Mouse (Mus musculus) left cerebral cortex, postnatal 10 days (tissue): ENCODE data around the gene Ccdc85c. TPM values are rescaled to one million over a fixed set of nuclear protein-coding genes. Genes with fewer than 3 reads are reported as not detected.

Source experiments
- DNase-seq, 2 experiments: peaks; one replicate each; pipeline ENCODE4 v3.0.0; 2021 to 2022; ENCODE audit warnings: low spot score in 2 of 2, mixed read lengths in 1 of 2; ENCODE audit errors: extremely low spot score in 1 of 2
- intact Hi-C: fragments of 180-260 bp; cut with DNase I; formaldehyde crosslinking; loops from one replicate; pipeline ENCODE4 v1.15.1; 2025
- total RNA-seq, 2 experiments: library from RNA; stranded (reverse); gene quantifications; 2 replicates each; pipeline ENCODE4 v1.2.3; 2021

The Ccdc85c gene
- total RNA-seq, 2 experiments from 2014 or later: 58.9 to 59.6 TPM

DNA sequence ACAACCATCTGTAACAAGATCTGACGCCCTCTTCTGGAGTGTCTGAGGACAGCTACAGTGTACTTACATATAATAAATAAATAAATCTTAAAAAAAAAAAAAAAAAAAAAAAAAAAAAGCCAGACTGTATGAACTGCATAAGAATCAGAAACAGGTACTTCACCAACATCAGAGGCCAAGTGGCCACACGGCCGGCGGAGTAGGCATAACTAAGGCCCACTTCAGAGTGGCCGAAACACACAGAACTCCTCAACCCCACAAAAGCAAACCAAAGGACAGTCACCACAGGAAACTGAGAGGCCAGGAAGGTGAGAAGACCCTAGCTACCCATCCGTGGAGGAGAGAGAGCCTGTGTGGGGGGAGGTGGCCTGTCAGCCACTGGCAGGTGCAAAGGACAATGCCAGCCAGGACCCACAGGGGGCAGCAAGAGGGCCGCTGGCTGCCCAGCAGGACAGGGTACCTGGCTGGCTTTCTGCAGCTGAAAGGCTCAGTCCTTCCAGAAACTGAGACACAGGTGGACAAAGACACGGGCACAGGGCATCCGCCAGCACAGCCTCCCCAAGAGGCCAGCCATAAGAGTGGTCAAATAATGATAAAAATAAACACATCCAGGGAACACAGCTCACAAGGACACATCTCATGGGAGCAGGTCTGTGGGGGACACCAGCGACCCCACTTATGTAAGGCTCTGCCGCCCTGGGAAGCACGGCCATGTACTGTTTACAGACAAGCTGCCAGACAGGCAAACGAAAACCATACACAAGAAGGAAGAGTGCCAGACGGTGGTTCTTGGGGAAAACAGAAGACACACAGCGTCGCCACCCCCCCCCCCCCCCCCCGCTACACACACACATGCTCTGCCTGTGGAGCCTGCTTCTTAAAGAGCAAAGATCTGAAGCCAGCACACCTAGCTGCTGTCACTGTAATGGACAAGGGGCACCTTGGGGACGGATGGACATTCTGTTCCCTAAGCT, 44.1 kb downstream of the Ccdc85c start:
- DNase-seq: no peak
- intact Hi-C loops: no loop called here

DNA sequence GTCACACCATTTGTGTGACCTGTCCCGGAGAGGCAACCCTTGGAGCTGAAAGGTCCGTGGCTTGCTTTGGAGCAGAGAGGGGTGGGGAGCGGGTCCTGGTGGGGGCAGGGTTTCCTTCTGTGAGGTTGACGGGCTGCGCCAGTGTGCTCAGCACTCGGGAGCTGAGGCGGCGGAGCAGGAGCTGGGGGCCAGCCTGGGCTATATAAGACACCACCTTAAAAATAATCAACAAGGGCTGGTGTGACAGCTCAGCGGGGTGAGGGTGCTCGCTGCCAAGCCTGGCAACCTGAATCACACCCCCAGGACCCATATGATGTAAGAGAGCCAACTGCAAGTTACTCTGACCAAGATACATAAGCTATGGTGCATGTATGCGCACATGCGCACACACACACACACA, 45.1 kb downstream of the Ccdc85c start:
- intact Hi-C loops: no loop called here
- no peak for DNase-seq

DNA sequence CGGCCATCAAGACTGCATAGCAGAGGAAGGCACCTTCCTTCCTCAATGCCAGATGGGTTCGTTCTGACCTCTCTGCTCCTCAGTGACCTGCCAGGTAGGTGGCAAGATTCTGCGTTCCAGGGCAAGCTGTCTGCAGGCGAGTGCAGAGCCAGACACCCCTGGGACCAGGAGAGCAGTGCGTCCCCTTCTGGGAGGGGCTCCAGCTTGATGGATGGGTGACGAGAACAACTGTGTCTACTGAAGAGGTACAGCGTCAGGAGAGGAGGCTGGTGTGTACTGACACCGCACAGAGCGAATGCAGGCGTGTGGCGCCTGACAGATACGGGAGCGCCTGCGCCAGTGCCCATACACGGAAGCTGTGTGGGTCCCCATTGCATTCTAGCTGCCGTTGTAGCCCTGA, 47.7 kb downstream of the Ccdc85c start:
- intact Hi-C loops: no loop called here
- no peak for DNase-seq

DNA sequence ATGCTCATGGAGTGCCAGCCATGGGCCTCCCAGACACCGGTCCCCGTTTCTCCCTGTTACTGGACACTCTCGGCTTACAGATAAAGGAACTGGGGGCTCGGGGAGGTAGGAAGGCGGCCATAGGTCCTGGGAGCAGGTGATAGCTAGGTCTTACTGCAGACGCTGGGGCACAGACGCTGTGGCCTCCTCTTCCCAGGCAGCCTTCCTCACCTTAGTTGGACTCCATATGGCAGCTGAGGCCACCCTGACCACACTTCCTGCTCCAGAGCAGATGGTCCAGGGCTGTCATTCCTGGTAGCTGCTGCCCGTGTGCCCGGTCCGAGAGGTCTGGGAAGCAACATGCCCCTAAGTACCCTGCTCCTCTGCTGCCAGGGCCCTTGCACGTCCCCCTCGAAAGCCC, 48.3 kb downstream of the Ccdc85c start:
- intact Hi-C loops: no loop called here

DNA sequence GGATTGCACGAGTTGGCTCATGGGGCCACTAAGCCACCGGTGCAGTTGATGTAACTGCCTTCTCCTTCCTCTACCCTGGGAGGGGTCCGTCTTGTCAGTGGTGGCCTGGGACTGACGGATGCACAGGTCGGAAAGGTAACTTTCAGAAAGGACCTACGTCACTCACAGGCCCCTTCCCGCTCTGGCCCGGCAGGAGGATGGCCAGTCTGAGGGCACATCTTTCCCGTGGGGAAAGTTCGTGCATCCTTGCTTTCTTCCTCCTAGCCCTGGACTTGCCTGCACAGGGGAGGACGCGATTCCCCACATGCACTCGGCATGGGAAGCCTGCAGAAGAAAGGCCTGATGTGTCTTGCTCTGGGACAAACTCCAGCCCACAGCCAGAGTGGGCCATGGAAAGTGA, 49.0 kb downstream of the Ccdc85c start:
- intact Hi-C loops: no loop called here
- no peak for DNase-seq

More for the DNA sequence above, 48.3 kb downstream of the Ccdc85c start:
- DNase-seq: no peak

DNA sequence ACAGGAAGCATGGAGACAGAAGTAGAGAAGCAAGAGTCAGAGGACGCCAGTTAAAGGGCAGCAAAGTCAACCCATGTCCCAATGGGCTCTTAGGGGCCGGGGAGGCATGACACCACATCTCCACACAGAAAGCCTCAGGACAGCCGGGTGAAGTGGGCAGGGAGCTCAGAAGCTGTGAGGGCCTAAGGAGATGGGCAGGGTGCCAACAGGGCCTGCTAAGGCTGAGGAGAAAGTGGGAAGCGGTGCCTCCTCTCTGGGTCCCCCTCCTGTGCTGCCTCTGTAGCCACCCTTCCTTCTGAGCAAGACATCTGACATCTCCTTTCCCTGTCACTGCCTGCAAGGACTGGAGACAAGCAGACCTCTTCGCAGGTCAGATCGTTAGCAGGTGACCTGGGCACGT, 49.4 kb downstream of the Ccdc85c start:
- intact Hi-C loops: no loop called here
- peak in 1 of 2 experiments; percentile 73 for DNase-seq

DNA sequence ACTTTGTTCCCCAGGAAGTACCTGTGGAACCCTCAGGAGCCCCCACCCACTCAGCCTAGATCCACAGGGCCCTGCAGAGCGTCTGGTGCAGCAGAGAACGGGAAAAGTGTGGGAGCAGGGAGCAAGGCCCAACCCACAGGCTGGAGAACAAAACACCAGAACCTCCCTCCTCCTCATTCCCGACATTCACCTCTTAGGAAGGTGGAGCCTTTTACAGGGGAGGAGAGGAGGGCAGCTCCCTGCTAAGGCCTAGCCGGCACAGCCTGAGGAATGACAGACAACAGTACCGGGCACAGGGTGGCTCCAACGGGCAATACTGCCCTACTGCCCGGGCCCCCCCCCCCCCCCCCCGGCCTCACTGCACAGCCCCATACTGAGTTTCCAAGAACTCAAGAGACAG, 51.9 kb downstream of the Ccdc85c start:
- no peak for DNase-seq
- intact Hi-C loops: loop anchor here (5.0 kb wide), 1 partner anchor 44 kb away; no protein-coding TSS in a partner anchor

DNA sequence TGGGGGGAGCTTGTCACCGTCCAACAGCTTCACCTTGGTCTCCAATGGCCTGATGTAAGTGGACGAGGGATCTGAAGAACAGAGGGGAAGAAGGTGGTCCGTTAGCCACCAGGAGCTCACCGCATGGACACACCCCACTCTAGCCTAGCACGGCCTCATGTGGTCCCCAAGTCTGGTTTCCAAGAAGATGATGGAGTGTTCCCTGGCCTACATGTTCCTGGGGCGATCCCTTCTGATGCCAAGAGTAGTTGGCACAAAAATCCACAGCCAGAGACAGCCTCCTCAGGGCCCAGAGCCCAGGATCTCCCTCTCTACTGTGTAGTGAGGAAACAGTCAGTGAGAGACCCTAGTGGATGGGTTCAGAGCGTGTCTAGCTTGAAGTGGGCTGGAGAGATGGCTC, 53.5 kb downstream of the Ccdc85c start:
- no peak for DNase-seq
- intact Hi-C loops: loop anchor here (5.0 kb wide), 1 partner anchor 46 kb away; no protein-coding TSS in a partner anchor

DNA sequence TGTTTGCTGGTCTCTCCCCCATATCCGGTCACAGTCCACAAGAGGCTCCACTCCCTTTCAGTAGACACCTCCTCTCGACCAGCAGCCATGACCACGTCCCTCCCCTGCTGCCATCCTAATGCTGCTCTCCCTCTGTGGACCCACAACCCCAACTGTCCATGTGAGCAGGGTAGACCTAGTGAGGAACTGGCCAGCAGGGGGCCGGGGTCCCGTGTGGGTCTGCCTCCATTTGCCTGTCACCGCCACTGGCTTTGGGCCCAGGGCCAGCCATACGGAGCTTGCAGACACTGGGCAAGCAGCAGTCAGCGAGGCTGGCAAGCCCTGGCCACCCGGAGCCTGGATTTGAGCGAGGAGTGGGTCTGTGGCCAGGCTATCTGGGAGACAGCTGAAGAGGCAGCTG, 54.0 kb downstream of the Ccdc85c start:
- DNase-seq: peak in 1 of 2 experiments; percentile 70
- intact Hi-C loops: loop anchor here (5.0 kb wide), 1 partner anchor 46 kb away; no protein-coding TSS in a partner anchor

DNA sequence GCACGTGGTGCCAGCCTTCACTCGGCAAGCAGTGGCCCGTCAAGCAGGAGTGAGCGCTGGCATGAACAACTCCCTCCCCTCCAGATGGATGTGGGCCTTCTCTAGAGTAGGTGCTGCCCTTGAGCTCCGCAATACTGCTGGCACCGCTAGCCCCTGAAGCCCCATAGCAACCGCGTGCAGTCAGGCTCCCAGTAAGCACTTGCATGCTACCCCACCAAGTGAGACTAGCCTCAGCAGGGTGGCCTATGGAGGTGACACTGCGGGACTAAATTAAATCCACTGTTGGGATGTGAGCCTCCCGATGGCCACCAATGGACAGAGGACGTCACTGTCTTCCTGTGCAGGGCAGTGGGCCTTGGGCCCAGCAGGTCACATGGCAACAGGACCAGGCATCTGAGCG, 54.6 kb downstream of the Ccdc85c start:
- intact Hi-C loops: loop anchor here (5.0 kb wide), 1 partner anchor 47 kb away; no protein-coding TSS in a partner anchor
- DNase-seq: no peak

DNA sequence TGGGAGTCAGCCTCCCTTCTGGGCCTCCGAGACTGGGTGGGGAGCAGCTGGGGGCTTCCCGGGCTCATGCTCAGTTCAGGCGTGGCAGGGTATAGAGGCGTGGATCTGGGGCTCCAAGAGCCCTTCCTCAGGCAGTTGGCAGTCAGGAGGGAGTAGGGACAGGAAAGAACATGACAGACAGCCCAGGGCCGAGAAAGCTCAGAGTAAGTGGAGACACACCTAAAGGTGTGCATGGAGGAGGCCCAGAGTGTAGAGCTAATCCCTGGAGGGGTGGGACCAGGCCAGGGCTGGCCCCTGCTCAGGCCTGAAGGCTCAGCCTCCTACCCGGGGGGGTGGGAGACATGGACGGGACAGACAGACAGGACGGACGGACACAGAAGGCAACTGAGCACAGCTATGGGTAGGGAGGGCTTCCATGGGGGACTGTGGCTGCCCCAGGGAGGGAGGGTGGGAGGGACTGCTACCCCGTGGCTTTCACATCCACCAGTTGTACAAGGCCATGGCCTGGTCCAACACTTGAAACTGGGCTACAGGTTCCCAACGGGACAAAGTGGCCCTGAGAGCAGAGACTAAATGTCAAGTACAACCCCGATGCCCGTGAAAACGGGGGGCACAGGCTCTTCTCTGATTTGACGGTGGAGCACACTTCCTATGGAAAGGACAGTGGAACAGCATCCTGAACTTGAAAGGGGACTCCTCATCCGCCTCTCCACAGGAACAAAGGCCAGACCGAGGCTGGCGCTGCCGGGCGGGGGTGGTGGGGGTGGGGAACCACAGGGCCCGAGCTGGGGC, 55.2 kb downstream of the Ccdc85c start:
- intact Hi-C loops: loop anchor here (5.0 kb wide), 2 partner anchors 47 to 57 kb away; partner anchors contain the start of gene Ccdc85c
- no peak for DNase-seq

DNA sequence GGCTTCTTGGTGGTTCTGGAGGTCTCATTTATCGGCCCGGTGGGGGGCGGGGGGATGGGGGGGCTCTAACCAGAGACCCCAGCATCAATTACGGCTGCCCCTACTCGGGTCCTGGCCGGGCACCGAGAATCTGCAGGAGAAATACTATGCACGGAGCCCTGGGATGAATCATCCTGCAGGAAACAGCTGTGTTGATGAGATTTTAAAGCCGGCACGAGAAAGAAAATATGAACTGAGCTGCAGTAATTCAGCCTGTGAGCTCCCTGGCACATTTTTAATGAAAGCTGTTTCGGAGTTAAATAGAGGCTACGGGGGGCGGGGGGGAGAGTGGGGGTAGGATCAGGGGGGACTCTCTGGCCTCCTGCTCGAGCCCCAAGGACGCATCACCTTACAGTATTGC, 56.1 kb downstream of the Ccdc85c start:
- DNase-seq: peak in 1 of 2 experiments; percentile 31
- intact Hi-C loops: loop anchor here (5.0 kb wide), 1 partner anchor 58 kb away; the partner anchor contains the start of gene Ccdc85c

DNA sequence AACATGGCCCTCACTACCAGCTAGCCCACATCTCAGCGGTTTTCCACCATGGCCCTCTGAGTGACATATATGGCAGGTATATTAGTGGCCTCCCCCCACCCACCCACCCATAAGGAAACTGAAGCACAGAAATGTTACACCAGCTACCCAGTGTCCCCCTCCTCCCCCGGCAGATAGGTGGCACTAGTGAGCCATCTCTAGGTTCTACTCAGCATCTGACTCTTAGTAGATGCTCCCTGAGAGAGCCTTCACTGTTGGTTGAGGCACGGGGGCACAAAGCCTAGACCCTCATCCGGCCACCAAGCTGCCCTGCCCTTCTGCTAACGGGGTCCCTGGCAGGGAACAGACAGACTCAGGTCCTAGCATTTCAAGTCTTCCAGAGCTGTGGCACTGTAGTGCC, 57.7 kb downstream of the Ccdc85c start:
- intact Hi-C loops: loop anchor here (5.0 kb wide), 1 partner anchor 60 kb away; the partner anchor contains the start of gene Ccdc85c
- peak in 1 of 2 experiments; percentile 72 for DNase-seq

DNA sequence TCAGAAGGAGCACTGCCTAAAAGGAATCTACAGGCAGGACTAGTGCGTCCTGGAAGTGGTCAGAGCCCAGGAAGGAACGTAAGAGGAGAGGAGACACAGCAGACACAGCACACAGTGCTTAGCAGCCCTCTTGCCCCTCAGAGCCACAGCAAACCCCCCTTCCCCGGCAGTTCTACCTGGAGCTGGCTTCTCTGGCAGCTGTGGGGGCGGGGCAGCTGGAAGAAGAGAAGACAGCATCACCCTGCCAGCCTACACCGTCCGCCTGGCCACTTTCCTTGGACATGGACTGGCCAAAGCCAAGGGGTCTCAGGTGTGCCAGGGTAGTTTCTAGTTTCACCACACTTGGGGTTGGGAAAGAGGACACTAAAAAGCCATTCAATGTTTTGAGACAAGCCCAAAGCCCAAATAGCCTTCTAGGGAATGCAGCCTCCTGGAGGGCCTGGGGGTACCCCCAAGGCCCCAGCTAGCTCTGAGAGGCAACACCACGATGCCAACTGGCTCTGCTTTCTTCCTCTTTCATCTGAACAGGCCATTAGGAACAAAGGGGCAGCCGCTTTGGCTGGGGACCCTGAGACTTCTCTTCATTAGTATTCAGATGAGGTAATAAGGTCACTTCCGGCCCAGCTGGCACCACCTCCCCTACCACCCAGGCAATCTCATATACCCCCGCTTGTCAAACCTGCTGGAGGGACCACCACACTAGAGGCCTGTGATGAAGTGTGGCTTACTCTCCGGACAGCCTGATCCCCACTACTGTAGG, 58.4 kb downstream of the Ccdc85c start:
- intact Hi-C loops: loop anchor here (5.0 kb wide), 1 partner anchor 61 kb away; the partner anchor contains the start of gene Ccdc85c
- DNase-seq: peak in 1 of 2 experiments; percentile 49

DNA sequence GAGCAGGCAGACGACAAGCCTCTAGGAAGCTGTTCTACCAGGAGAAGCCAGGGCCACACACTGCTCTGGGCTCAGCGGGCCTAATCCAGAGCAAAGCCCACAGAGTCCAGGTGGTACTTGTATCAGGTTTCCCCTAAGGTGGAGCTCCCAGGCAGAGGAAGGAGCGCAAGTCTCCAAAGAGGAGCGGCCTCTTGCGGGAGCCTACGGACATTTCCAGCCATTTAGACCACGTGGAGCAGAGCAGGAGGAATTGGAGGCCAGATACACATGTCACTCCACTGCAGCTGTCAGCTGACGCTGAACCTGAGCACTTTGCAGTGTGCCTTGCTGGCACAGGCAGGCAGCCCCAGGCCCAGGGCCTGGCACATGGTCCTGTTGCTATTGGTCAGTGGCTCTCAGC, 60.1 kb downstream of the Ccdc85c start:
- intact Hi-C loops: loop anchor here (5.0 kb wide), 1 partner anchor 62 kb away; the partner anchor contains the start of gene Ccdc85c
- DNase-seq: no peak

DNA sequence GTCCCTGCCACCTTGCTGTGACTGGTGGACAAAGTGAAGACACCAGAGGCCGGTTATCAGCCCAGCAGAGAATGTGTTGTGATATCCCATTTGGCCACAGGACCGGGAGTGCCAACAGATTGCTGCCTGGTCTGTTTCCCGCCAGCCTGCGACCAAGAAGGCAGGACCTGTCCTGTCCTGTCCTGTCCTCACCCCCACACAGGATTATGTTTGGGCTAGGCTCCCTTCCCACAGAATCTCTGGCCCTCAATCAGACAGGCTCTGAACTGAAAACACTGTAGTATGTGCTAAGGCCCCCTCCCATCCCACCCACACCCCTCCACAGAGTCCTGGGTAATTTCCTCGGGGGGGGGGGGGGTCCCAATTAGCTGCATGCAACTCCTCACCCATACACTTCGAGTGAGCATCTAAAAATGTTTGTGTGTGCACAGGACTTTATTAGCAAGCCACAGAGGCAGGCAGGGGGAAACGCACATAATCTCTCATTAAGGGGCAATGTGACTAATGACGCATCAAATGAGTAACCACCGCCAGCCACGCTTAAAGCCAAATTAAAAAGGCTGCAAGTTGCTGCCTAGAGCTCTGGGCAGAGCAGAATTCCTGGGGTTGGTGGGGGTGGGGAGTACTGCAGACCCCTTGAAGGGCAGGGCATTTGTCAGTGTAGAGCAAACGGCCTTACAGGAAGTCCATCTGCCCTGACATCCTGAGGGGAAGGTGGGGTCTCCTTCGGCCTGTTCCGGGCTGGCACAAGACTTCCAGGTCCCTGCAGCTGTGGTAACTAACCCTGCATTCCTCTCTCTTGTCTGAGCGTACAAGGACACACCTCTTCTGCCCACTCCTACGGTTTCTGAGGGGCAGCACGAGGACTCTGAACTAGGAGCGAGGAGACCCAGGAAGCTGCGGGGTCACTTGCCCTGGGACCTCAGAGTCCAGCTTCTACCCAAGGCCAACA, 61.9 kb downstream of the Ccdc85c start:
- intact Hi-C loops: no loop called here
- no peak for DNase-seq

DNA sequence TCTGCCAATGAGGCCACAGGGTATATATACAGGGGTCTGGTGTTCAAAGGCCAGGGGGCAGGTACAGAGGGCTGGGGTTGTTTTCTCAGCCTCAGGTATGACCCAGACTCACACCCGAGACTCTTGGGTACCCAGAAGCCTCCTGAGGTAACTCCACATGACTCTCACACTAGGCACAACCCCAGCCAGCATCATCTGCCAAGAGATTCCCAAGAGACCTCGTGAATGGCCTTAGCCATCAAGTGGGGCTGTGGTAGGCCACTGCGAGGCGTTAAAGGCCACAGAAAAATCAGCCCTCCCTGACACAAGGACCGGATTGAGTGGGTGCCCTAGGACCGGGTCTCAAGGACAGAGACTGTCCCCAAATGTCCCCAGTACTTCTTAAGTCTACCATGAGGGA, 62.7 kb downstream of the Ccdc85c start:
- DNase-seq: no peak
- intact Hi-C loops: no loop called here
